Mouse (Mus musculus): ENCODE data around the gene Cers6. TPM values are rescaled to one million over a fixed set of nuclear protein-coding genes. Genes with fewer than 3 reads are reported as not detected.
A peak's percentile ranks its signal among the peaks of the same experiment; 100 is the strongest.

Gene Cers6
- total RNA-seq (2017) = 42.0 to 93.3 TPM (median 51.2 TPM) in 3 replicates

- ATAC-seq (replicated peaks; ENCODE audit: insufficient number of reproducible peaks, low FRiP score, low TSS enrichment, poor library complexity, severe bottlenecking) = peak; percentile 80
Observed at GRCm38 (mm10) chr2:68860904-68861685, at the start of gene Cers6. Gene Cers6, plus strand, starts transcription at chr2:68861441.

- ATAC-seq (replicated peaks; ENCODE audit: insufficient number of reproducible peaks, low FRiP score, low TSS enrichment, poor library complexity, severe bottlenecking) = no peak
Observed at GRCm38 (mm10) chr2:68814409-68814808, 46.8 kb upstream of the Cers6 start.

GRCm38 (mm10) chr2:68819040-68819439 is 42.2 kb upstream of the Cers6 start:
- ATAC-seq (replicated peaks; ENCODE audit: insufficient number of reproducible peaks, low FRiP score, low TSS enrichment, poor library complexity, severe bottlenecking) = no peak

GRCm38 (mm10) chr2:68822152-68822887 is 38.9 kb upstream of the Cers6 start:
- no peak for ATAC-seq (replicated peaks; ENCODE audit: insufficient number of reproducible peaks, low FRiP score, low TSS enrichment, poor library complexity, severe bottlenecking)

GRCm38 (mm10) chr2:68825326-68826020 is 35.8 kb upstream of the Cers6 start:
- ATAC-seq (replicated peaks; ENCODE audit: insufficient number of reproducible peaks, low FRiP score, low TSS enrichment, poor library complexity, severe bottlenecking) = peak; percentile 94

- ATAC-seq (replicated peaks; ENCODE audit: insufficient number of reproducible peaks, low FRiP score, low TSS enrichment, poor library complexity, severe bottlenecking) = peak; percentile 47; the same call in 1 of the 2 replicates
Observed at GRCm38 (mm10) chr2:68843330-68843729, 17.9 kb upstream of the Cers6 start.

- ATAC-seq (replicated peaks; ENCODE audit: insufficient number of reproducible peaks, low FRiP score, low TSS enrichment, poor library complexity, severe bottlenecking) = no peak; the same call in 1 of the 2 replicates
Observed at GRCm38 (mm10) chr2:68844530-68844929, 16.7 kb upstream of the Cers6 start.

- no peak for ATAC-seq (replicated peaks; ENCODE audit: insufficient number of reproducible peaks, low FRiP score, low TSS enrichment, poor library complexity, severe bottlenecking)
Observed at GRCm38 (mm10) chr2:68845002-68845740, 16.1 kb upstream of the Cers6 start.

- 0 out of 2 replicates have a peak, but pooled peaks have one; percentile 9 for ATAC-seq (replicated peaks; ENCODE audit: insufficient number of reproducible peaks, low FRiP score, low TSS enrichment, poor library complexity, severe bottlenecking)
Observed at GRCm38 (mm10) chr2:68860391-68860790, 850 bp upstream of the Cers6 start.

GRCm38 (mm10) chr2:68861721-68862463 is 651 bp downstream of the Cers6 start:
- peak; percentile 19; the same call in 1 of the 2 replicates for ATAC-seq (replicated peaks; ENCODE audit: insufficient number of reproducible peaks, low FRiP score, low TSS enrichment, poor library complexity, severe bottlenecking)

GRCm38 (mm10) chr2:68862464-68863266 is 1.4 kb downstream of the Cers6 start:
- no peak for ATAC-seq (replicated peaks; ENCODE audit: insufficient number of reproducible peaks, low FRiP score, low TSS enrichment, poor library complexity, severe bottlenecking)

GRCm38 (mm10) chr2:68863561-68863960 is 2.3 kb downstream of the Cers6 start:
- ATAC-seq (replicated peaks; ENCODE audit: insufficient number of reproducible peaks, low FRiP score, low TSS enrichment, poor library complexity, severe bottlenecking) = no peak

- ATAC-seq (replicated peaks; ENCODE audit: insufficient number of reproducible peaks, low FRiP score, low TSS enrichment, poor library complexity, severe bottlenecking) = no peak
Observed at GRCm38 (mm10) chr2:68864366-68864765, 3.1 kb downstream of the Cers6 start.

GRCm38 (mm10) chr2:68867148-68867547 is 5.9 kb downstream of the Cers6 start:
- 0 out of 2 replicates have a peak, but pooled peaks have one; percentile 32 for ATAC-seq (replicated peaks; ENCODE audit: insufficient number of reproducible peaks, low FRiP score, low TSS enrichment, poor library complexity, severe bottlenecking)

- no peak for ATAC-seq (replicated peaks; ENCODE audit: insufficient number of reproducible peaks, low FRiP score, low TSS enrichment, poor library complexity, severe bottlenecking)
Observed at GRCm38 (mm10) chr2:68870999-68871780, 9.9 kb downstream of the Cers6 start.

- ATAC-seq (replicated peaks; ENCODE audit: insufficient number of reproducible peaks, low FRiP score, low TSS enrichment, poor library complexity, severe bottlenecking) = peak; percentile 78
Observed at GRCm38 (mm10) chr2:68873086-68873485, 11.8 kb downstream of the Cers6 start.

Measured in monocyte, adult 5-6 weeks (primary cell).